ENCODE assay signal across 24 mouse cellular contexts in the genomic region with DNA sequence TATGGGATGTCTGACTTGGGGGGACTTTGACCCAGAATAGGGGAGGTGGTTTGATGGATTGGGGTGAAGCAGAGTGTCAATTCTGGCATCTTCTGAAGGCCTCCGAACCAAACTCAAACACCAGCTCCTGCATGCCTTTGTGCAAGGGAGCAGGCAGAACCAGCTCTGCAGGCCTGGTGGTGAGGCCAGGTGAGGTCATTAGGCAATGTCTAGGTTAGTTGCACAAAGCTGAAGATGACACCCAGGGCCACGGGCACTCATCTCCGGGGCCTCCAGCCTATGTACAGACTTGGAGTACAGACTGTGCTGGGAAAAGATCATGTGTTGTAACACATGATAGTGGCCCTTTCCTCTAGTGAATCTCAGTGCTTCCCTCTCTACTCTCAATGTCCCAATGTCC. TPM values are rescaled to one million over a fixed set of nuclear protein-coding genes. Genes with fewer than 3 reads are reported as not detected.
DNase-seq lines count a peak whose midpoint lies in the region; ATAC-seq and TF ChIP-seq lines count a peak whose summit lies in the region.
"Had no signal": no experiment of that assay in that cellular context is flagged by ENCODE, and none has a peak within 500 bp of the region (broad histone marks: within the 10 kb centered on the region; RNA-seq: fewer than 3 reads in every experiment).

No protein-coding gene starts in this region.

- H3K27ac ChIP-seq in embryonic facial prominence, embryonic 13.5 days: no peak overlapping the region
- H3K27ac ChIP-seq in embryonic facial prominence, embryonic 10.5 days (replicated peaks): no peak overlapping the region
- no peak overlapping the region for H3K27ac ChIP-seq in embryonic facial prominence, embryonic 14.5 days (replicated peaks; ENCODE audit: low read depth, low read length)
- 0 out of 2 replicates have a peak overlapping the region, but pooled peaks have one; percentile 30 for H3K27ac ChIP-seq in limb, embryonic 15.5 days
- peak overlapping the region; percentile 81 for H3K27ac ChIP-seq in stomach, postnatal 0 days (replicated peaks)
- no peak overlapping the region for H3K27ac ChIP-seq in hindbrain, embryonic 14.5 days
- H3K27ac ChIP-seq: forebrain, embryonic 10.5 days; gastrocnemius, adult 2 months; hindbrain, embryonic 12.5 days; hindbrain, postnatal 0 days had no signal

- H3K4me2 ChIP-seq in embryonic facial prominence, embryonic 13.5 days: peak overlapping the region; percentile 45; the same call in 1 of the 2 replicates
- H3K4me2 ChIP-seq in embryonic facial prominence, embryonic 14.5 days (ENCODE audit: low read depth, low read length): peak overlapping the region; percentile 35; the same call in 1 of the 2 replicates
- H3K4me2 ChIP-seq in limb, embryonic 15.5 days: peak overlapping the region; percentile 32; the same call in 1 of the 2 replicates
- H3K4me2 ChIP-seq in stomach, postnatal 0 days (replicated peaks; ENCODE audit: low read depth): peak overlapping the region; percentile 32
- no peak overlapping the region for H3K4me2 ChIP-seq in hindbrain, embryonic 14.5 days (replicated peaks)
- H3K4me2 ChIP-seq: hindbrain, embryonic 12.5 days had no signal

- no peaks in the 10 kb centered on the region for H3K36me3 ChIP-seq in embryonic facial prominence, embryonic 13.5 days
- no peaks in the 10 kb centered on the region for H3K36me3 ChIP-seq in embryonic facial prominence, embryonic 10.5 days (replicated peaks)
- no peaks in the 10 kb centered on the region for H3K36me3 ChIP-seq in embryonic facial prominence, embryonic 14.5 days (ENCODE audit: control insufficient read depth, insufficient read depth, low read length)
- no peaks in the 10 kb centered on the region for H3K36me3 ChIP-seq in limb, embryonic 15.5 days
- H3K36me3 ChIP-seq in stomach, postnatal 0 days (ENCODE audit: control insufficient read depth, insufficient read depth, low read length): no peaks in the 10 kb centered on the region
- H3K36me3 ChIP-seq in hindbrain, embryonic 14.5 days (replicated peaks; ENCODE audit: control insufficient read depth, insufficient read depth): no peaks in the 10 kb centered on the region
- H3K36me3 ChIP-seq: forebrain, embryonic 10.5 days; G1E; hindbrain, embryonic 12.5 days had no signal

- no peak for ATAC-seq in embryonic facial prominence, embryonic 13.5 days (ENCODE audit: insufficient number of reproducible peaks, insufficient read depth, low FRiP score, low TSS enrichment, low read depth)
- ATAC-seq in embryonic facial prominence, embryonic 14.5 days (ENCODE audit: low read depth): no peak
- no peak for ATAC-seq in limb, embryonic 15.5 days (ENCODE audit: insufficient number of reproducible peaks, low FRiP score, low TSS enrichment, low read depth)
- ATAC-seq in stomach, postnatal 0 days (ENCODE audit: low FRiP score, low TSS enrichment): no peak
- no peak for ATAC-seq in hindbrain, embryonic 14.5 days (ENCODE audit: low FRiP score)
- ATAC-seq: CD4-positive, CD25-positive, alpha-beta regulatory T cell, adult 4 months; forebrain, embryonic 14.5 days; hindbrain, postnatal 0 days had no signal

- no peak overlapping the region for H3K9ac ChIP-seq in embryonic facial prominence, embryonic 13.5 days
- H3K9ac ChIP-seq in embryonic facial prominence, embryonic 14.5 days (ENCODE audit: low read depth, low read length): no peak overlapping the region; the same call in 1 of the 2 replicates
- H3K9ac ChIP-seq in limb, embryonic 15.5 days: no peak overlapping the region
- no peak overlapping the region for H3K9ac ChIP-seq in stomach, postnatal 0 days (ENCODE audit: low read length)
- no peak overlapping the region for H3K9ac ChIP-seq in hindbrain, embryonic 14.5 days
- H3K9ac ChIP-seq: hindbrain, embryonic 12.5 days had no signal

- no peaks in the 10 kb centered on the region for H3K9me3 ChIP-seq in embryonic facial prominence, embryonic 13.5 days
- no peaks in the 10 kb centered on the region for H3K9me3 ChIP-seq in embryonic facial prominence, embryonic 10.5 days
- no peaks in the 10 kb centered on the region for H3K9me3 ChIP-seq in embryonic facial prominence, embryonic 14.5 days (ENCODE audit: control insufficient read depth, low read length)
- no peaks in the 10 kb centered on the region for H3K9me3 ChIP-seq in limb, embryonic 15.5 days
- no peaks in the 10 kb centered on the region for H3K9me3 ChIP-seq in stomach, postnatal 0 days (ENCODE audit: control insufficient read depth, low read length)
- no peaks in the 10 kb centered on the region for H3K9me3 ChIP-seq in hindbrain, embryonic 14.5 days (ENCODE audit: control insufficient read depth, low read length)
- H3K9me3 ChIP-seq: forebrain, embryonic 10.5 days; hindbrain, embryonic 12.5 days had no signal

- no peak for DNase-seq in embryonic facial prominence, embryonic 10.5 days (ENCODE audit: low spot score)
- no peak for DNase-seq in embryonic facial prominence, embryonic 14.5 days (ENCODE audit: low spot score)
- DNase-seq in stomach, postnatal 0 days (ENCODE audit: low spot score): no peak
- no peak for DNase-seq in hindbrain, embryonic 14.5 days (ENCODE audit: low spot score)
- DNase-seq in embryo, embryonic 11 days: no peak
- DNase-seq: adrenal gland, adult 8-10 months; adrenal gland, postnatal 36 days; B cell, adult 2 months; cerebellum, adult 11 months; cerebellum, adult 9-10 months; cerebellum, postnatal 36 days; gastrocnemius, adult 2 months; gastrocnemius, postnatal 25 days; heart, adult 11 months; heart, postnatal 10 days; heart, postnatal 4 days had no signal

- TF ChIP-seq CTCF in stomach, postnatal 0 days (IDR thresholded peaks at IDR 0.05; ENCODE audit: low read depth): no peak

- TF ChIP-seq EP300 in stomach, postnatal 0 days (optimal IDR thresholded peaks at IDR 0.05): peak; percentile 83

- H3K4me1 ChIP-seq in embryonic facial prominence, embryonic 13.5 days: peaks cover 10% of the 10 kb centered on the region; the same call in 1 of the 2 replicates
- peaks cover 30% of the 10 kb centered on the region for H3K4me1 ChIP-seq in embryonic facial prominence, embryonic 10.5 days
- H3K4me1 ChIP-seq in embryonic facial prominence, embryonic 14.5 days (ENCODE audit: control insufficient read depth, insufficient read depth, low read length): no peaks in the 10 kb centered on the region
- peaks cover 14% of the 10 kb centered on the region; the same call in 1 of the 2 replicates for H3K4me1 ChIP-seq in limb, embryonic 15.5 days
- H3K4me1 ChIP-seq in stomach, postnatal 0 days (replicated peaks; ENCODE audit: control insufficient read depth, insufficient read depth): no peaks in the 10 kb centered on the region
- no peaks in the 10 kb centered on the region for H3K4me1 ChIP-seq in hindbrain, embryonic 14.5 days (replicated peaks; ENCODE audit: control insufficient read depth, insufficient read depth, low read length)

- 79% methylated on average over 3 of the region's 3 CpGs for WGBS in embryonic facial prominence, embryonic 13.5 days
- 85% methylated on average over 3 of the region's 3 CpGs for WGBS in embryonic facial prominence, embryonic 10.5 days
- WGBS in embryonic facial prominence, embryonic 14.5 days: 69% methylated on average over 3 of the region's 3 CpGs
- WGBS in limb, embryonic 15.5 days: 58% methylated on average over 3 of the region's 3 CpGs
- WGBS in stomach, postnatal 0 days: 55% methylated on average over 3 of the region's 3 CpGs
- 93% methylated on average over 3 of the region's 3 CpGs for WGBS in hindbrain, embryonic 14.5 days

- no peaks in the 10 kb centered on the region for H3K27me3 ChIP-seq in embryonic facial prominence, embryonic 13.5 days
- H3K27me3 ChIP-seq in embryonic facial prominence, embryonic 10.5 days (replicated peaks; ENCODE audit: low read depth, poor library complexity, severe bottlenecking): peaks cover 16% of the 10 kb centered on the region
- H3K27me3 ChIP-seq in embryonic facial prominence, embryonic 14.5 days (replicated peaks; ENCODE audit: control insufficient read depth, insufficient read depth, low read length): no peaks in the 10 kb centered on the region
- no peaks in the 10 kb centered on the region for H3K27me3 ChIP-seq in limb, embryonic 15.5 days
- no peaks in the 10 kb centered on the region for H3K27me3 ChIP-seq in stomach, postnatal 0 days (ENCODE audit: control insufficient read depth, insufficient read depth, low read length)
- no peaks in the 10 kb centered on the region for H3K27me3 ChIP-seq in hindbrain, embryonic 14.5 days (ENCODE audit: control insufficient read depth, insufficient read depth, low read length)
- H3K27me3 ChIP-seq: hindbrain, embryonic 12.5 days had no signal

- no peak overlapping the region for H3K4me3 ChIP-seq in embryonic facial prominence, embryonic 13.5 days
- no peak overlapping the region for H3K4me3 ChIP-seq in embryonic facial prominence, embryonic 10.5 days
- no peak overlapping the region for H3K4me3 ChIP-seq in embryonic facial prominence, embryonic 14.5 days (ENCODE audit: low read depth, low read length)
- peak overlapping the region; percentile 35 for H3K4me3 ChIP-seq in limb, embryonic 15.5 days
- H3K4me3 ChIP-seq in stomach, postnatal 0 days (ENCODE audit: low read depth, low read length): no peak overlapping the region
- H3K4me3 ChIP-seq in hindbrain, embryonic 14.5 days (replicated peaks; ENCODE audit: low read length): no peak overlapping the region
- H3K4me3 ChIP-seq: forebrain, embryonic 10.5 days; gastrocnemius, adult 2 months; hindbrain, embryonic 12.5 days had no signal

RNA-seq across cellular contexts. Expression of a gene that starts 3.2 kb away (rescaled TPM):
- 45.2 and 50.1 TPM in 2 replicates for polyA plus RNA-seq in embryonic facial prominence, embryonic 13.5 days (2015; fragmentation: Nextera tagmentation; extraction: Ambion mirVana)
- polyA plus RNA-seq in embryonic facial prominence, embryonic 10.5 days (2016; fragmentation: Nextera tagmentation; extraction: Ambion mirVana): 4.4 and 4.7 TPM in 2 replicates
- polyA plus RNA-seq in embryonic facial prominence, embryonic 14.5 days (2014; fragmentation: Nextera tagmentation; extraction: Ambion mirVana): 37.1 and 43.5 TPM in 2 replicates
- 177 and 186 TPM in 2 replicates for polyA plus RNA-seq in limb, embryonic 15.5 days (2015; fragmentation: Nextera tagmentation; extraction: Ambion mirVana)
- 71.2 and 75.3 TPM in 2 replicates for polyA plus RNA-seq in stomach, postnatal 0 days (2015; fragmentation: Nextera tagmentation; extraction: Ambion mirVana)
- not detected in 2 replicates for polyA plus RNA-seq in hindbrain, embryonic 14.5 days (2014; fragmentation: Nextera tagmentation; extraction: Ambion mirVana)
- polyA plus RNA-seq: CD4-positive, CD25-positive, alpha-beta regulatory T cell, adult 4 months; forebrain, embryonic 14.5 days; G1E had no signal

Comparison
In these comparisons a context has a peak if more than half of its experiments do, and no peak if none do; other contexts are left out.
1. H3K27ac ChIP-seq: peak in limb, embryonic 15.5 days (single experiment) and stomach, postnatal 0 days (single experiment); none in embryonic facial prominence, embryonic 13.5 days (single experiment), embryonic facial prominence, embryonic 10.5 days (single experiment), embryonic facial prominence, embryonic 14.5 days (single experiment) and hindbrain, embryonic 14.5 days (single experiment).